Mouse (Mus musculus) kidney, embryonic 16.5 days (tissue): Measurements from ENCODE around the gene Cpn2. TPM values are rescaled to one million over a fixed set of nuclear protein-coding genes. Genes with fewer than 3 reads are reported as not detected.

ENCODE experiments used
- polyA plus RNA-seq: library from polyadenylated mRNA; unstranded; fragments of >200 nt; fragmentation: Nextera tagmentation; extraction: Ambion mirVana; gene quantifications from 2 replicates; pipeline ENCODE4 v1.2.1, GENCODE M21; 2015

Cpn2 gene
- polyA plus RNA-seq, 1 experiment from 2014 or later: not detected

Other genes starting within 250 kb of the Cpn2 start
- 45.5 and 45.7 TPM in 2 replicates for gene Hes1, start 203.1 kb downstream of the Cpn2 start, polyA plus RNA-seq
- gene Lrrc15, start 15.8 kb upstream of the Cpn2 start, polyA plus RNA-seq: 1.6 and 1.7 TPM in 2 replicates
- gene Gp5, start 43.3 kb upstream of the Cpn2 start, polyA plus RNA-seq: 0.41 and 0.58 TPM in 2 replicates
- 8.4 and 11.7 TPM in 2 replicates for gene Atp13a3, start 138.5 kb upstream of the Cpn2 start, polyA plus RNA-seq